Mouse (Mus musculus): ENCODE results near the gene Trim43a. TPM values are rescaled to one million over a fixed set of nuclear protein-coding genes. Genes with fewer than 3 reads are reported as not detected.

Gene Trim43a
- total RNA-seq, 2 experiments from 2014 or later = not detected

Other genes with a start within 250 kb of the Trim43a start
- gene Snx14, start 141.9 kb upstream of the Trim43a start, total RNA-seq (2021) = 10 to 100 TPM; 17.3 to 19.7 TPM
- not detected for gene Gm20537, start 124.3 kb upstream of the Trim43a start, total RNA-seq (2021)
- gene Syncrip, start 98.3 kb upstream of the Trim43a start, total RNA-seq (2021) = 10 to 100 TPM; 65.8 to 77.3 TPM
- 1 to 10 TPM; 6.4 to 7.1 TPM for gene Zfp949, start 32.9 kb upstream of the Trim43a start, total RNA-seq (2021)
- 10 to 100 TPM; 14.3 to 17.3 TPM for gene Mthfsl, start 139.4 kb downstream of the Trim43a start, total RNA-seq (2021)
- under 1 TPM in 1 of 2 experiments, not detected in 1; 0.35 TPM for gene Bcl2a1d, start 151.0 kb downstream of the Trim43a start, total RNA-seq (2021)